Mouse (Mus musculus) intestine, postnatal 0 days (tissue): ENCODE results near the gene Akap6. TPM values are rescaled to one million over a fixed set of nuclear protein-coding genes. Genes with fewer than 3 reads are reported as not detected.

Experiments
- ATAC-seq: fragments of 200-750 bp; cut with Nextera tagmentation; 2 replicates; pipeline ENCODE4 v1.8.0; 2017; ENCODE audit warnings: mild to moderate bottlenecking, moderate TSS enrichment, moderate library complexity
- H3K27ac ChIP-seq: fragments of 300-500 bp; sonication (generic); 2 replicates; pipeline ENCODE4 v1.5.1; 2014; ENCODE audit warnings: mild to moderate bottlenecking, low read depth, low read length, moderate library complexity
- H3K27me3 ChIP-seq: fragments of 300-500 bp; sonication (generic); replicated peaks from 2 replicates; pipeline ENCODE4 v1.6.1; 2014; ENCODE audit warnings: low read length, mixed read lengths; ENCODE audit not compliant: control insufficient read depth, insufficient read depth
- H3K36me3 ChIP-seq: fragments of 300-500 bp; sonication (generic); 2 replicates; pipeline ENCODE4 v1.6.1; 2014; ENCODE audit warnings: mild to moderate bottlenecking, moderate library complexity; ENCODE audit not compliant: control insufficient read depth, insufficient read depth
- H3K4me1 ChIP-seq: fragments of 300-500 bp; sonication (generic); replicated peaks from 2 replicates; pipeline ENCODE4 v1.6.1; 2014; ENCODE audit warnings: antibody characterized with exemption, low read length, mixed read lengths; ENCODE audit not compliant: control insufficient read depth, insufficient read depth
- H3K4me2 ChIP-seq: fragments of 300-500 bp; sonication (generic); replicated peaks from 2 replicates; pipeline ENCODE4 v1.6.1; 2014; ENCODE audit warnings: low read depth, mild to moderate bottlenecking, moderate library complexity
- H3K4me3 ChIP-seq: fragments of 300-500 bp; sonication (generic); 2 replicates; pipeline ENCODE4 v1.5.1; 2014; ENCODE audit warnings: low read depth, low read length
- H3K9ac ChIP-seq: fragments of 300-500 bp; sonication (generic); 2 replicates; pipeline ENCODE4 v1.6.1; 2014; ENCODE audit warnings: mild to moderate bottlenecking, low read depth, low read length
- H3K9me3 ChIP-seq: fragments of 300-500 bp; sonication (generic); 2 replicates; pipeline ENCODE4 v1.6.1; 2016; ENCODE audit warnings: mixed run types; ENCODE audit not compliant: control insufficient read depth
- CTCF ChIP-seq: sonication (generic); IDR thresholded peaks from 2 replicates; pipeline ENCODE4 v1.5.1; 2016; ENCODE audit warnings: low read depth, mild to moderate bottlenecking, control low read depth, antibody characterized with exemption, moderate library complexity
- WGBS: fragments of 180-500 bp; shearing (Covaris S2); extraction: QIAGEN DNeasy Blood & Tissue Kit; methylation state at CpG from one replicate; pipeline ENCODE4 v1.1.7; 2014; 5-methylcytosine and 5-hydroxymethylcytosine counted together
- polyA plus RNA-seq: library from polyadenylated mRNA; unstranded; fragments of >200 nt; fragmentation: Nextera tagmentation; extraction: Ambion mirVana; gene quantifications from 2 replicates; pipeline ENCODE4 v1.2.1, GENCODE M21; 2015

Akap6 gene
- polyA plus RNA-seq, result 0.73 and 1.1 TPM in 2 replicates

DNA sequence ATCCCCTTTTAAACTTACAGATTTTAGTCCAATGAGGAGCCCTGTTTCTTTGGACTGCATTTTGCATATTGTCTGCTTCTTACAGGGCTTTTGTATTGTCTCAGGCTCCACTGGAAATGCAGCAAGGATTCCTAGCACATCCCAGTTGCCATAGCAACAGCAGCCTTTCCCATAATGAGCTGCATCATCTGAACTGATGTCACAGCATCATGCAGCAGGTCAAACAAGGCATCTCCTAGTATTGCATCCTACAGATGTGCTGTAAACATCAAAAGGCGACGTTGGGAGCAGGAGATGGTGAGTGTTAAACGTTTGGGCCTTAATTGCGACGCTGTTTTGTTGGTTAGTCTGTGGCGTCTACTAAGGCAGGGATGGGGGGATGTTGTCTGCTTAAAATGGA is at the start of gene Akap6:
TSS of gene Akap6 (plus strand) at position 238 of the 400 bp plus-strand sequence.
- H3K27me3 ChIP-seq, result no peaks in the 10 kb centered on the region
- peaks cover 7% of the 10 kb centered on the region for H3K4me1 ChIP-seq
- no peak for TF ChIP-seq CTCF
- WGBS, result 81% methylated on average over 6 of the region's 6 CpGs
- no peak within 1 kb of the TSS for H3K4me2 ChIP-seq
- ATAC-seq, result no peak
- H3K9me3 ChIP-seq, result no peaks in the 10 kb centered on the region
- H3K27ac ChIP-seq, result no peak within 1 kb of the TSS; the same call in 1 of the 2 replicates
- no peak within 1 kb of the TSS for H3K4me3 ChIP-seq
- H3K36me3 ChIP-seq, result no peaks in the 10 kb centered on the region
- no peak within 1 kb of the TSS for H3K9ac ChIP-seq

DNA sequence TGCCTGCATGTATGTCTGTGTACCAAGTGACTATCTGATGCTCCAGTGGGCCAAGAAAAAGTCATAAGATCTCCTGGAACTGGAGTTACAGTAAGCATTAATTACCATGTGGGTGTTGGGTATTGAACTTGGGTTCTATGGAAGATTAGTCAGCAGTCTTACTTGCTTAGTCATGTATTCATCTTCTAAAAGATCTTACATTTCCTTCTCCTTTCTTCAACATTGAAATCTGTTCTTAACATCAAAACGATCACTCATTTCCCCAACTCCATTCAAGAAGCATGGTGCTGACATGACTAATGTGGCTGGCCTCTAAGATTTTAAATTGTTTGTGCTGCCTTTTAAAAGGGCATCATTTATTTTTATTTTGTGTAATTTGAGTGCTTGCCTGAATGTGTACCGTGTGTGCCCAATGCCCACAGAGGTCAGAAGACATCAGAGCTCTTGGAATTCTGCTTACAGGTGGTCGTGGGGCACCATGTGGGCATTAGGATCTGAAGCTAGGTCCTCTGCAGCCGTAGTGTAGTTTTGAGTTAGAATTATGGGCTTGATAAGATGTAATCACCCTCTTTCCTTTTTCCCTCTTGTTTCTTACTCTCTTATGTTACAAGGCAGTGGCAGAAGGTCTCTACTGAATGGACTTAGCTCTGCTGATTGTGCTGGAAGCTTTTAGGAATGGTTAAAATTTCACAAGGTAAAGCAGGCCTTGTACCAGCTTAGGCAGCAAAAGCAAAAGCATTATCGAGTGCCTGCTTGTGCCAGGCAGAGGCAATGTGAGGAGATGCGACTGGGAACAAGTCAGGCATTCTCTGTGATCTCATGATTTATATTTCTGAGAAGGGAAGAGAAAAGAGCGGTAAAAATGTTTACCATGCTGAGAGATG is 36.0 kb upstream of the Akap6 start:
- no peak for TF ChIP-seq CTCF
- H3K36me3 ChIP-seq, result no peaks in the 10 kb centered on the region
- ATAC-seq, result no peak
- H3K9ac ChIP-seq, result no peak overlapping the region
- no peaks in the 10 kb centered on the region for H3K27me3 ChIP-seq
- H3K4me2 ChIP-seq, result no peak overlapping the region
- H3K4me1 ChIP-seq, result no peaks in the 10 kb centered on the region
- no peaks in the 10 kb centered on the region for H3K9me3 ChIP-seq
- 64% methylated on average over 7 of the region's 7 CpGs for WGBS
- no peak overlapping the region for H3K27ac ChIP-seq
- no peak overlapping the region for H3K4me3 ChIP-seq

DNA sequence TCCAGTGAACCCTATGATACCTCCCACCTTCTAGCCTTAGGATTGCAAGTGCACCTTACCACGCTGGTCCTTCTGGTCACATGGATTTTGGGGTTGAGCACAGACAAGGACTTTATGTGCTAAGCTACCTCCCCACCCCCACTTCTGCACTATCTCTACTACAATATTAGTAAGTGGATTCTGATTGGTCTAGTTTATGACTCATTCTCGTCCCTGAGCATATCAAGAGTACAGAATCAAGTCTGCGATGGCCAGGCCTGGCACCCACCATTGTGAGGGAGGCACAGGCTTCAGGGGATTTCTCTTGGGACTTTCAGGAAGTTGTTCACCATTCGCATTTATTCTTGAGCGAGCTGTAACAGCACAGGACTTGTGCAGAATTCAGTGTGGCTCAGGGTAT is 34.2 kb upstream of the Akap6 start:
- H3K9ac ChIP-seq, result no peak overlapping the region
- H3K4me2 ChIP-seq, result no peak overlapping the region
- H3K27me3 ChIP-seq, result no peaks in the 10 kb centered on the region
- no peak overlapping the region for H3K27ac ChIP-seq
- TF ChIP-seq CTCF, result no peak
- no peaks in the 10 kb centered on the region for H3K36me3 ChIP-seq
- no peak overlapping the region for H3K4me3 ChIP-seq
- H3K9me3 ChIP-seq, result no peaks in the 10 kb centered on the region
- no peak for ATAC-seq
- no peaks in the 10 kb centered on the region for H3K4me1 ChIP-seq
- WGBS, result 64% methylated on average over 5 of the region's 5 CpGs

DNA sequence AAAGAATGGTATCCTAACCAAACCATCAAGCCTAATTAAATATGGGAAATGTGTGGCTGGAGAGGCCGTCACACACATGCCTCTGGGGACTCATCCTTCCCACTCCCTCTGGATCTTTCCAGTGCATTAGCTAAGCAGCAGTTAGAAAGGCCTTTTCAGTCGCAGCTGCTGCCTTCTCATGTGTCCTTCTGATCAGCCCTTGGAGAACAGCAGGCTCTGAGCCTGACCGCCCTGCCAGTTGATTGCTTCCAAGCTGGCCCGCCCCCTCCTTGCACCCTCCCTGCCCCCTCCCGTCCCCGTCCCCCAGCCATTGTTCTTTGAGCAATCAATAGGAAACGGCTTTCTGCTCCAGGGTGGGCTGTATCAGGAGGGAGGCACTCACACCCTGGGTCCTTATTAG is 27.7 kb upstream of the Akap6 start:
- 25% methylated on average over 7 of the region's 7 CpGs for WGBS
- H3K9ac ChIP-seq, result no peak overlapping the region
- ATAC-seq, result no peak
- no peak overlapping the region for H3K4me3 ChIP-seq
- H3K4me2 ChIP-seq, result no peak overlapping the region
- no peak for TF ChIP-seq CTCF
- H3K27ac ChIP-seq, result no peak overlapping the region
- no peaks in the 10 kb centered on the region for H3K9me3 ChIP-seq
- H3K27me3 ChIP-seq, result no peaks in the 10 kb centered on the region
- H3K36me3 ChIP-seq, result no peaks in the 10 kb centered on the region
- no peaks in the 10 kb centered on the region for H3K4me1 ChIP-seq

DNA sequence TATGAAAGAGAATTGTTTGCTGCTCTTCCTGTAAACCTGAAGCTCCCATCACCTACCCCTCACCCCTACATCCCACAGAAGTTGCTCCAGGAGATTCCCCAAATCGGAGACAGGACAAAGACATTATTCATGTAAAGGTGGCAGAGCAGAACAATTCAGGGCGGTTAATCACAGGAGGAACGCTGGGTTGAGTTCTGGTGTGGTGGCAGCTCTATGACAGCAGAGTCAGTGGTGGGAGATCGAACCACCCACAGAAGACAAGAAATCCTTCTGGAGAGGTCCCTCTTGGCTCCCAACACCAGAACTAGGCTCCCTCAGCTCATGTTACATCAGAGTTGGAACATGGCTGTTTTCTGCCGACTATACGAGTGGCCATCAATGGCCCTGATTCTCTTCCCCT is 27.2 kb upstream of the Akap6 start:
- Histone ChIP-seq H3K27me3 (no peaks in the 10 kb centered on the region), H3K4me2 (no peak overlapping the region), H3K4me1 (no peaks in the 10 kb centered on the region), H3K9me3 (no peaks in the 10 kb centered on the region), H3K36me3 (no peaks in the 10 kb centered on the region), H3K4me3 (no peak overlapping the region), H3K27ac (no peak overlapping the region), H3K9ac (no peak overlapping the region)
- WGBS, result 60% methylated on average over 6 of the region's 6 CpGs
- ATAC-seq, result no peak
- TF ChIP-seq CTCF, result no peak

DNA sequence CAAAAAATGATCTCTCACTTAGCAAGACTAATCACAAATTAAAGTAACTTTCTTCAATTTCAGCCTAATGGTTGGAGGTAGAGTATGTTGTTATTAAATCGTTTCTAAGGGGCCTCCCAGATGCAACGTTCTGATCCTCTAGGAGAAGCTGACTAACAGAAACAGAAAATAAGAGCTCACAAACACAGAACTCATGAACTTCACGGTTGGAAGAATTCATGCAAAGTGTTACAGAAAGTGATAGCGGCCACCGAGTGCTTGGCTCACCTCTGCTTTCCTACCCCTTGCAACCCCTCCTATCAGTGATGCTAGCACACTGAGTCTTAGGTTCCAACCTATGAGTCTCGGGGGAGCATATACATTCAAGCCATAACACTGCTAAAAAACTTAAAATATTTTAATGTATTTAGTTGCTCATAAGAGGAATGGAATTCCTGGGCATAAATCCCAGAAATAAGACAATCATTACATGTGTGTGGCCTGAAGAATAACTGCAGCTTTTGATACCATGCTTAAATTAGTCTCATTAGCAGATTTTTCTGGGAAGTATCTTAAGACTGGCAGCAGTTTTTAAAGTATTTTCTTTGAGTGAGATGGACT is 25.7 kb upstream of the Akap6 start:
- Histone ChIP-seq H3K9me3 (no peaks in the 10 kb centered on the region), H3K9ac (no peak overlapping the region), H3K4me3 (no peak overlapping the region), H3K4me1 (no peaks in the 10 kb centered on the region), H3K4me2 (no peak overlapping the region), H3K27me3 (no peaks in the 10 kb centered on the region), H3K27ac (no peak overlapping the region), H3K36me3 (no peaks in the 10 kb centered on the region)
- no peak for TF ChIP-seq CTCF
- 69% methylated on average over 6 of the region's 6 CpGs for WGBS
- no peak for ATAC-seq
